Mouse (Mus musculus): ENCODE measurements around the gene Ces1d. TPM values are rescaled to one million over a fixed set of nuclear protein-coding genes. Genes with fewer than 3 reads are reported as not detected.

The Ces1d gene
- polyA plus RNA-seq, 1 experiment, result 2.6 TPM

DNA sequence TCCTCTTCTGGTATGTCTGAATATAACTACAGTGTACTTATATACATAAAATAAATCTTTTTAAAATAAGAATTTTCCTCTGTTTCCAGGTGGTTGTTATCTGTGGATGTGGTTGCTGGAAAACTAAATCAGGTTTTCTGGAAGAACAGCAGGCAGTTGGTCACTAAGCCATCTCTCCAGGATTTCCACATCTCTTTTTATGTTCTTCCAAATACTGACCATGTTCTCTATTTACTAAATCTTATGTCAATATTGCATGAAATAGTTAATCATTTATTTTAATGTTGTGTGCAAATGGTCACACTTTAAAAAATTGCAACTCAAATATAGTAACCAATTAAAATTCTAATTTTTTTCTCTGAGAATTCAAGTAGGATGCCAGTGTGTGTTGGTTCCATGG is 50.3 kb downstream of the Ces1d start:
- H3K4me1 ChIP-seq (ENCODE audit: control insufficient read depth, insufficient read depth, insufficient read length, low read length), result no peaks in the 10 kb centered on the region
- H3K4me3 ChIP-seq (ENCODE audit: low read depth, low read length), result no peak overlapping the region
- no peaks in the 10 kb centered on the region for H3K27me3 ChIP-seq (ENCODE audit: control insufficient read depth, insufficient read depth, low read length)
- H3K36me3 ChIP-seq (ENCODE audit: control insufficient read depth, insufficient read depth, low read length), result no peaks in the 10 kb centered on the region
- TF ChIP-seq CTCF (IDR thresholded peaks at IDR 0.05; ENCODE audit: extremely low read depth, insufficient read length, insufficient replicate concordance, low read depth, low read length) (no peak), POLR2A (IDR thresholded peaks at IDR 0.05; ENCODE audit: low read depth, low read length) (no peak)
- no peak overlapping the region for H3K27ac ChIP-seq (ENCODE audit: insufficient read depth, low read depth, low read length)

DNA sequence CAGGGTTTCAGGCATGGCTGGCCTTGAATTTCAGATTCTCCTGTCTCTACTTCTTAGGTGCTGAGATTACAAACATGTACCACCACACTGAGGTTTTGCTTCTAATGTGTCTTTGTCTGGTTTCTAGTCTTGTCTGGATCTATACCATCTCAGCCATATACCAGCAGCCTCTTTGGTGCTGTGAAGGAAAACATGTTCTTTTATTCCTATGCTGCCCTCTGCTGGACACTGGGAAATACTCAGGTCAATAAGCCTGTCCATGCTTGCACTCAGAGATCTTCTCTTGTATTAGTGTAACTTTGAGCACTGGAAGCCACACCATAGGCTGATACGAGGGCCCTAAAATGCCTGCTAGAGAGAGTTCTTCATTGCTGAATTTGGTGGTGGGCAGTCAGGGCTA is 56.9 kb downstream of the Ces1d start:
- WGBS, result 24% methylated on average over 1 of the region's 1 CpGs
- Histone ChIP-seq H3K4me1 (ENCODE audit: control insufficient read depth, insufficient read depth, insufficient read length, low read length) (no peaks in the 10 kb centered on the region), H3K27ac (ENCODE audit: insufficient read depth, low read depth, low read length) (no peak overlapping the region), H3K36me3 (ENCODE audit: control insufficient read depth, insufficient read depth, low read length) (no peaks in the 10 kb centered on the region), H3K4me3 (ENCODE audit: low read depth, low read length) (no peak overlapping the region), H3K27me3 (ENCODE audit: control insufficient read depth, insufficient read depth, low read length) (no peaks in the 10 kb centered on the region)
- TF ChIP-seq CTCF (IDR thresholded peaks at IDR 0.05; ENCODE audit: extremely low read depth, insufficient read length, insufficient replicate concordance, low read depth, low read length) (no peak), POLR2A (IDR thresholded peaks at IDR 0.05; ENCODE audit: low read depth, low read length) (no peak)

DNA sequence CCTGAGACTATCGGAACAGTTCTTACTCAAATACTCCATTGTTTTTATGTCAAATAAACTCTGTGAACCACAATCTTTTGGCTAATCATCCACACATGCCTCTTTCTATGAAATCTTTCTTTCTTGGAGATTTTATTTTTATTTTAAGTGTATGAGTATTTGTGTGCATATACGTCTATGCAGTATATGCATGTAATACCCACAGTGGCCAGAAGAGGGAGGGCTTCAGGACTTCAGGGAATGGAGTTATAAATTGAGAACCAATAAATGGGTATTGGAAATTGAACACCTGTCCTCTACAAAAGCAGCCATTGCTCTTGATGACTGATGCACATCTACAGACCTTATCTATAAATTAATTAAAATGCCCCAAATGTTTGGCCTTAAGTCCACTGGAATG is 65.4 kb downstream of the Ces1d start:
- H3K27me3 ChIP-seq (ENCODE audit: control insufficient read depth, insufficient read depth, low read length), result no peaks in the 10 kb centered on the region
- H3K36me3 ChIP-seq (ENCODE audit: control insufficient read depth, insufficient read depth, low read length), result no peaks in the 10 kb centered on the region
- no peak overlapping the region for H3K27ac ChIP-seq (ENCODE audit: insufficient read depth, low read depth, low read length)
- H3K4me1 ChIP-seq (ENCODE audit: control insufficient read depth, insufficient read depth, insufficient read length, low read length), result no peaks in the 10 kb centered on the region
- WGBS, result 92% methylated on average over 2 of the region's 2 CpGs
- H3K4me3 ChIP-seq (ENCODE audit: low read depth, low read length), result no peak overlapping the region
- TF ChIP-seq POLR2A (IDR thresholded peaks at IDR 0.05; ENCODE audit: low read depth, low read length), result no peak
- no peak for TF ChIP-seq CTCF (IDR thresholded peaks at IDR 0.05; ENCODE audit: extremely low read depth, insufficient read length, insufficient replicate concordance, low read depth, low read length)

DNA sequence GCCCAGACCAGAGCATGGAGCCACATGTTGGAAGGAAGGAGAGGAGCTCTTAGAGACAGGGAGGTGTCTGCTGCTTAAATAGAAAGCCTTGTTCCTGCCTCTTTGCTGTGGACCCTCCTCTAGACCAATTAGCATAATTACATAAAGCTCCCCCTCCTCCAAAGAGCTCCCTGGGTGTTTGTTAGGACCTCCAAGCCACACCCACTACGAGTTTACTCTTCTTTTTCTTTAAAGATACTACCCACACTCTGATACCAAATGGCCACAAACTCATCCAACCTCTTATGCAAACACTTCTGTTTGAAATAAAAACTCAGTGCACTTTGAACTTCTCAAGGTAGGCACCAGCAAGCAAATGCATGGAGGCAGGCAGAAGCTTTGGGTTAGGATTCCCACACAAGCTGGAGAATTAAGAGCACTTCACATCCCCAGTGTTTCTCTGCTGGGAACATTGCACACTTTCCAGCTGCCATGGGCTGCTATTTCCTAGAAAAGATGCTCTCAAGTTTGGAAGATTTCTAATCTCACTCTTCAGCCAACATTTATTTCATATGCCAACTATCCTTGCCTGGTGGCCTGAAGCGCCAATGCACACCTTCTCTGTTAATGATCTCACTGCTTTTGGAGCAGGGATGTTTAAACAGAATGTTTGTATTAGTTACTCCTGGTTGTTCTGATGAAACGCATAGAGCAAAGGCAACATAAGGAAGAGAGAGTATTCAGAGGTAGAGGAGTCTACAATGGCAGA is 66.2 kb downstream of the Ces1d start, which contains the start of gene Ces1c:
TSS of gene Ces1c (minus strand) at position 51 of the 748 bp plus-strand sequence.
- Histone ChIP-seq H3K36me3 (ENCODE audit: control insufficient read depth, insufficient read depth, low read length) (no peaks in the 10 kb centered on the region), H3K27ac (ENCODE audit: insufficient read depth, low read depth, low read length) (no peak within 1 kb of the TSS), H3K4me1 (ENCODE audit: control insufficient read depth, insufficient read depth, insufficient read length, low read length) (no peaks in the 10 kb centered on the region), H3K4me3 (ENCODE audit: low read depth, low read length) (no peak within 1 kb of the TSS), H3K27me3 (ENCODE audit: control insufficient read depth, insufficient read depth, low read length) (no peaks in the 10 kb centered on the region)
- WGBS, result 53% methylated on average over 3 of the region's 3 CpGs
- TF ChIP-seq CTCF (IDR thresholded peaks at IDR 0.05; ENCODE audit: extremely low read depth, insufficient read length, insufficient replicate concordance, low read depth, low read length) (no peak), POLR2A (IDR thresholded peaks at IDR 0.05; ENCODE audit: low read depth, low read length) (no peak)

DNA sequence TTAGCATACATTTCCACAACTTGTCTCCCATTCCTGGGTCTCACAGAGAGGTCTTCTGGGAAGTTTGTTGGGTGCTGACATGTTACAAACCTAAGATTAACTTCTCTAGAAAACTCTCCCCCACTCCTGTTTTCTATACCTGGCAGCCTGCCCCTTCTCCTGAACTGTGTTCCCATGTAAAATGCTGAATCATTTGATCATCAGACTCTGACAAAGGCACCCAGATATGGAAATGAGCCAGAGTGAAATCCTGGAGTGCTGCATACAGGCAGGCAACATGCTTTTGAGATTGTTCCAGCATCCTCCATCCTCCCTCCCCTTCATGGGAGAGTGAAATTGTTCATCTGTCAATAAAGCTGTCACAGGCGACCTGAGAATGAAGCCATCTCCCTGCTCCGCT is 71.2 kb downstream of the Ces1d start:
- Histone ChIP-seq H3K27ac (ENCODE audit: insufficient read depth, low read depth, low read length) (no peak overlapping the region), H3K27me3 (ENCODE audit: control insufficient read depth, insufficient read depth, low read length) (no peaks in the 10 kb centered on the region)

DNA sequence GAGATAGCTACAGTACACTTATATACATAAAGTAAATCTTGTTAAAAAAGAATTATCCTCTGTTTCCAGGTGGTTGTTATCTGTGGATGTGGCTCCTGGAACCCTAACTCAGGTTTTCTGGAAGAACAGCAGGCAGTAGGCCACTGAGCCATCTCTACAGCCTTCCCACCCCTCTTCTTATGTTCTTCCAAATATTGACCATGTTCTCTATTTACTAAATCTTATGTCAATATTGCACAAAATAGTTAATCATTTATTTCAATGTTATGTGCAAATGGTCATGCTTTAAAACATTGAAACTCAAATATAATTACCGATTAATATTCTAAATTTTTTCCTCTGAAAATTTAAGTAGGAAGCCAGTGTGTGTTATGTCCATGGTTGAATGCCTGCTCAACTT is 75.6 kb downstream of the Ces1d start:
- 86% methylated on average over 1 of the region's 1 CpGs for WGBS
- TF ChIP-seq POLR2A (IDR thresholded peaks at IDR 0.05; ENCODE audit: low read depth, low read length), result no peak
- no peak for TF ChIP-seq CTCF (IDR thresholded peaks at IDR 0.05; ENCODE audit: extremely low read depth, insufficient read length, insufficient replicate concordance, low read depth, low read length)
- Histone ChIP-seq H3K4me3 (ENCODE audit: low read depth, low read length) (no peak overlapping the region), H3K27me3 (ENCODE audit: control insufficient read depth, insufficient read depth, low read length) (no peaks in the 10 kb centered on the region), H3K4me1 (ENCODE audit: control insufficient read depth, insufficient read depth, insufficient read length, low read length) (no peaks in the 10 kb centered on the region), H3K27ac (ENCODE audit: insufficient read depth, low read depth, low read length) (no peak overlapping the region), H3K36me3 (ENCODE audit: control insufficient read depth, insufficient read depth, low read length) (no peaks in the 10 kb centered on the region)

More for the DNA sequence above, 71.2 kb downstream of the Ces1d start:
- Histone ChIP-seq H3K4me3 (ENCODE audit: low read depth, low read length) (no peak overlapping the region), H3K36me3 (ENCODE audit: control insufficient read depth, insufficient read depth, low read length) (no peaks in the 10 kb centered on the region), H3K4me1 (ENCODE audit: control insufficient read depth, insufficient read depth, insufficient read length, low read length) (no peaks in the 10 kb centered on the region)
- no peak for TF ChIP-seq POLR2A (IDR thresholded peaks at IDR 0.05; ENCODE audit: low read depth, low read length)
- no peak for TF ChIP-seq CTCF (IDR thresholded peaks at IDR 0.05; ENCODE audit: extremely low read depth, insufficient read length, insufficient replicate concordance, low read depth, low read length)
- 73% methylated on average over 2 of the region's 2 CpGs for WGBS

Other genes starting within 250 kb of the Ces1d start
- not detected in 2 replicates for gene Slc6a2, start 237.8 kb downstream of the Ces1d start, polyA plus RNA-seq (2012; rRNA removed)
- 0.05 TPM in 1 of 2 replicates, not detected in the other for gene Ces1a, start 149.6 kb downstream of the Ces1d start, polyA plus RNA-seq (2012; rRNA removed)
- gene Ces1b, start 117.8 kb downstream of the Ces1d start, polyA plus RNA-seq (2012; rRNA removed), result 0.18 TPM in 1 of 2 replicates, not detected in the other
- gene Ces1c, start 66.6 kb downstream of the Ces1d start, polyA plus RNA-seq (2012; rRNA removed), result 0.19 and 1.5 TPM in 2 replicates
- gene Ces1e, start 31.8 kb upstream of the Ces1d start, polyA plus RNA-seq (2012; rRNA removed), result 1.9 and 4.0 TPM in 2 replicates
- 4.5 and 40.8 TPM in 2 replicates for gene Ces1f, start 81.9 kb upstream of the Ces1d start, polyA plus RNA-seq (2012; rRNA removed)
- 0.34 and 2.1 TPM in 2 replicates for gene Ces1g, start 139.5 kb upstream of the Ces1d start, polyA plus RNA-seq (2012; rRNA removed)
- gene Ces1h, start 181.9 kb upstream of the Ces1d start, polyA plus RNA-seq (2012; rRNA removed), result not detected in 2 replicates